Mouse (Mus musculus) olfactory bulb, adult 2 months (tissue): ENCODE measurements around the gene Nup160. TPM values are rescaled to one million over a fixed set of nuclear protein-coding genes. Genes with fewer than 3 reads are reported as not detected.

Experiments used
- H3K27ac ChIP-seq: fragments of 200-500 bp; 2 replicates; pipeline ENCODE4 v1.5.1; 2012; ENCODE audit warnings: low read depth, low read length; ENCODE audit not compliant: insufficient read depth
- H3K4me1 ChIP-seq: fragments of 200-500 bp; 2 replicates; pipeline ENCODE4 v1.6.1; 2012; ENCODE audit warnings: low read length; ENCODE audit not compliant: control insufficient read depth, insufficient read depth
- H3K4me3 ChIP-seq: fragments of 200-500 bp; 2 replicates; pipeline ENCODE4 v1.5.1; 2012; ENCODE audit warnings: mild to moderate bottlenecking, low read depth, low read length, moderate library complexity; ENCODE audit not compliant: insufficient read depth
- CTCF ChIP-seq: fragments of 200-500 bp; IDR thresholded peaks from 2 replicates; pipeline ENCODE4 v1.5.1; 2012; ENCODE audit warnings: low read depth, mild to moderate bottlenecking, low read length, moderate library complexity; ENCODE audit not compliant: insufficient read depth
- POLR2A ChIP-seq: fragments of 200-500 bp; IDR thresholded peaks from 2 replicates; pipeline ENCODE4 v1.6.1; 2012; ENCODE audit warnings: mild to moderate bottlenecking, low read depth, low read length, moderate library complexity; ENCODE audit not compliant: insufficient read depth
- WGBS: fragments of 180-500 bp; shearing (Covaris S2); methylation state at CpG from one replicate; pipeline ENCODE4 v1.1.7; 2018; 5-methylcytosine and 5-hydroxymethylcytosine counted together
- polyA plus RNA-seq: library from polyadenylated mRNA; stranded (reverse); fragments of >200 nt; gene quantifications from 2 replicates; pipeline ENCODE4 v1.2.4, GENCODE M21; 2012; ENCODE audit warnings: low replicate concordance; ENCODE audit not compliant: missing spikeins, insufficient read depth, insufficient read length

The Nup160 gene
- polyA plus RNA-seq, 1 experiment, result not detected

DNA sequence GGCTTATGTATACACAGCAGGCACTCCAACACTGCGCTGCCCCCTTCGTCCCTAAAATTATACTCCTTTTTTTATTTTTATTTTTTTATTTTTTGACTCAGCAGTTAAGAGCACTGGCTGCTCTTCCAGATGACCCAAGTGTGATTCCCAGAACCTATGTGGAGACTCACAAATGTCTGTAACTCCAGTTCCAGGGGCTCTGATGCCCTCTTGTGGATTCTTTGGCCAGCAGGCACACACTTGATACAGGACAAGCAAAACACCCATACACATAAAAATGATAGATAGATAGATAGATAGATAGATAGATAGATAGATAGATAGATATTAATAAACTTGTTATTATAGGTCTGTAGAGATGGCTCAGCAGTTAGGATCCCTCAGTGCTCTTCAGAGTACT, 2.5 kb upstream of the Nup160 start:
- 98% methylated on average over 2 of the region's 2 CpGs for WGBS
- no peak overlapping the region for H3K4me3 ChIP-seq
- no peaks in the 10 kb centered on the region for H3K4me1 ChIP-seq
- TF ChIP-seq POLR2A, result no peak
- TF ChIP-seq CTCF, result no peak
- H3K27ac ChIP-seq, result no peak overlapping the region

DNA sequence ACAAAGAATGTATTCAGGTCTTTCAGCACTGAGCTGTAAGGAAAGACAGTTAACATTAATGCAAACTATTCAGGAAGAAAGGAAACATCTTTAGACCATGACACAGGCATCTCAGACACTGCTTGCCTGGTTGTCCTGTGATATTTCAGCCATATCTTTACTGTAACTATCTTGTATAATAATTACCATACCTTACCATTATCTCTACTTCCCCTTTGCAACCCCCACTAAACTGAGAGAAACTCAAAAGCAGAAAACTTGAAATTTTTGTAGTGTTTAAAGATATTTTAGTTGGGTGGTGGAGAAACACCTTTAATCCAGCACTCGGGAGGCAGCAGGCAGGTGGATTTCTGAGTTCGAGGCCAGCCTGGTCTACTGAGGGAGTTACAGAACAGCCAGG, 1.5 kb upstream of the Nup160 start:
- Histone ChIP-seq H3K27ac (no peak overlapping the region), H3K4me3 (no peak overlapping the region), H3K4me1 (no peaks in the 10 kb centered on the region)
- 94% methylated on average over 2 of the region's 2 CpGs for WGBS
- TF ChIP-seq CTCF (no peak), POLR2A (no peak)

DNA sequence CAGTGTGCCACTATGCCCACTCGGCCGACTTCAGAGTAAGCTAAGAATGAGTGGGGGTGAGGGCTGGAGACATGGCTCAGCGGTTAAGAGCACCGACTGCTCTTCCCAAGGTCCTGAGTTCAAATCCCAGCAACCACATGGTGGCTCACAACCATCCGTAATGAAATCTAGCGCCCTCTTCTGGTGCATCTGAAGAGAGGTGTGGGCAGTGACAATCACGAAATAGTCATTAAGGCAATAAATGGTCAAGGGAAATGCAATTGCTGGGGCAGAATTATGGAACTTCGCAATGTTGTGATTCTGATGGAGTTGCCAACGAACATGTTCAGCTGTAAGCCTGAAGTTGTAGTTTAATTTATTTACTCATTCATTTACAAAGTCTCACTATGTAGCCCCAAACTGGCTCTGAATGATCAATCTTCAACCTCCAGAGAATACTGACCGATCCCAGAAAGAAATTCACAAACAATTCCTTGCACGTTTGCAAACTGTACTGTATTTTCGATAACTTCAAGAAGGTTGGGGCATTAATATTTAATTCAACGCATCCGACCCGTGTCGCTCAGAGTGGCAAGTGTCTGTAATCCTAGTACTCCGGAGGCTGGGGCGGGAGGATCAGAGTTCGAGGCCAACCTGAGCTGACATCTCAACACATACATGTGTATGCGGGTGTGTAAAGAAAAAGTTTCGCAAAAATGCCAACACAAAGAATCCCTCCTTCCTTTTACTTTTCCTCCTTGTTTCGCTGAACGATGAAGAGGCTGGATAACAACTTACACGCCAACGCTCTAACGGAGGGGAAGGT, 1.4 kb downstream of the Nup160 start:
- 31% methylated on average over 26 of the region's 26 CpGs for WGBS
- no peak for TF ChIP-seq POLR2A
- no peak for TF ChIP-seq CTCF

DNA sequence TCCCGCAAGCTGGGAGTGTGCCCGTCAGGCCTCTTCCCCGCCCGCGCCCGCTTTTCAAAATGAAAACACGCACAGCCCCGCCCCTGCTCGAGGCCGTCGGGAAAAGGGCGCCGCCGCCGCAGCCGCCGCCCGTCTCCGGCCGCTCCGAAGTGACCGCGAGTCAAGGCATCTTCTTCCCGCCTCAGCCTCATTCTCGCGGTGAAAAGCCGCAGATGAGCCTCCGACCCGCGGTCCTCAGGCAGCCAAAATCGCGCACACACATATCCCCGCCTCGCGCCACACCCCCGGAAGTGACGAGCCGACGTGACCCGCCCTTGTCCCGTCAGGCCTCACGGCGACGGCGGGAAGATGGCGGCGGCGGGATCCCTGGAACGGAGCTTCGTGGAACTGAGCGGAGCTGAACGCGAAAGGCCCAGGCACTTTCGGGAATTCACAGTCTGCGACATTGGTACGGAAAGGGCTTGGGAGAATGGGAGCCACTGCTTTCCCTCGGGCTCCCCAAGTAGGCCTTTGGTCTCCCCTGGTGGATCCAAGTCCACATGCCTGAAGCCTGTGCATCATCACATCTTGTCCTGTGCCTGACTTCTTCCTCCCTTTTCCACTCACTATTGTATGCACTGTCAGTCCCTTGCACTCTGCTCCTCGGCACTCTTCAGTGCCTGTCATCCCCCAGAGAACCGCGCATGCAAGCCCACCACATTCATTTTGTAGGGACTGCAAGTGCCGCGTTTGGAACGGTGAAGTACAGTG, 2.2 kb downstream of the Nup160 start:
- Histone ChIP-seq H3K27ac (peak overlapping the region; percentile 72; the same call in 1 of the 2 replicates), H3K4me1 (no peaks in the 10 kb centered on the region), H3K4me3 (peak overlapping the region; percentile 82)
- peak; percentile 16; the same call in 1 of the 2 replicates for TF ChIP-seq CTCF
- TF ChIP-seq POLR2A, result peak; percentile 82
- WGBS, result under 1% methylated on average over 63 of the region's 63 CpGs

More for the DNA sequence above, 1.4 kb downstream of the Nup160 start:
- Histone ChIP-seq H3K27ac (peak overlapping the region; percentile 72; the same call in 1 of the 2 replicates), H3K4me3 (peak overlapping the region; percentile 82), H3K4me1 (no peaks in the 10 kb centered on the region)

DNA sequence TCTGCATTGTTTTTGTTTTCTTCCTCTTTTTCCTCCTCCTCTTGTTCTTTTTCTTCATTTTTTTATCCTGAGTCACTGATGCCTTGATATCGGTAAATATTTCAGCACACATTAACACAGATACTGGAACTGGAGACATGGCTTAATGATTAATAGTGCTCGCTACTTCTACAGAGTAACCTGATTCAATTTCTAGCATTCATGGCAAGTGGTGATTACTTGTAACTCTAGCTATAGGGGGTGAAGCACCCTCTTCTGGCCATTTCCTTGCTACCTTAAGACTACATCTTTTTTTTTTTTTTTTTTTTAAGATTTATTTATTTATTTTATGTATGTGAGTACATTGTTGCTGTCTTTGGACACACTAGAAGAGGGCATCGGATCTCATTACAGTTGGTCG, 23.9 kb downstream of the Nup160 start:
- WGBS, result 91% methylated on average over 4 of the region's 4 CpGs
- H3K4me3 ChIP-seq, result no peak overlapping the region
- no peak overlapping the region for H3K27ac ChIP-seq
- H3K4me1 ChIP-seq, result no peaks in the 10 kb centered on the region
- TF ChIP-seq POLR2A, result no peak

DNA sequence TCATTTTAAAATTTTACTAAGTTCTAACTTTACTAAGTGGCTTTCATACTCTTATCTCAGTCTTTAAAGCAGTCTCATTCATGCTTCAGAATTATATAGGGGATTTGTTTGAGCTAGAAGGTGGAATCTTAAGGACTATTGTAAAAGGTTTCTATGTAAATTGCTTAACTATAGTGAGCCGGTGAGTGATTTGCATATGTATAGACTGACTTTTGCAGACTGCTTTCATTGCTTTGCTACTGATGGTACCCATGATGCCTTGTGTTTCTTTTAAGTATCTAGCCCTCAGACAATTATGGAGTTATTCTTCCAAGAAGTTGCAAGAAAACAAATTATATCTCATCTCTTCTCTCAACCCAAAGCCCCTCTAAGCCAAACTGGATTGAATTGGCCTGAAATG, 31.5 kb downstream of the Nup160 start:
- H3K4me3 ChIP-seq, result no peak overlapping the region
- WGBS, result 22% methylated on average over 1 of the region's 1 CpGs
- no peaks in the 10 kb centered on the region for H3K4me1 ChIP-seq
- no peak for TF ChIP-seq POLR2A
- TF ChIP-seq CTCF, result no peak
- no peak overlapping the region for H3K27ac ChIP-seq

DNA sequence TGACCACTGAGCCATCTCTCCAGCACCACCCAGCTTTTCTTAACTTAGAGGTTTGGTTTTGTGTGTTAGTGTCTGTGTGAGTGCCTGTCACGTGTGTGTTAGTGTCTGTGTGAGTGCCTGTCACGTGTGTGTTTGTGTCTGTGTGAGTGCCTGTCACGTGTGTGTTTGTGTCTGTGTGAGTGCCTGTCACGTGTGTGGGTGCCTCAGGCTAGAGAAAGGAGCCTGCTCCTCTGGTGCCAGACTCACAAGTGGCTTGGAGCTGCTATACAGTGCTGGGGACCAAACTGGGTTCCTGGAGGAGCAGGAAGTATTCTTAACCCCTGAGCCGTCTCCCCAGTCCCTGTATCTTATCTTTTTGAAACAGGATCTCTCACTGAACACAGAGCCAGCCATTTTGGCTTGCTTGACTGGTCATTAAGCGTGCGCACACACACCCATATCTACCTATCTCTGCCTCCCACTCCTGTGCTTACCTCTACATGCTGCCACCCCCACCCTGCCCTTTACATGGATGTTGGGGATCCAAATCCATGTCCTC, 38.6 kb downstream of the Nup160 start:
- TF ChIP-seq POLR2A, result no peak
- TF ChIP-seq CTCF, result no peak
- WGBS, result 94% methylated on average over 7 of the region's 7 CpGs
- no peak overlapping the region for H3K27ac ChIP-seq
- H3K4me1 ChIP-seq, result no peaks in the 10 kb centered on the region
- H3K4me3 ChIP-seq, result no peak overlapping the region

DNA sequence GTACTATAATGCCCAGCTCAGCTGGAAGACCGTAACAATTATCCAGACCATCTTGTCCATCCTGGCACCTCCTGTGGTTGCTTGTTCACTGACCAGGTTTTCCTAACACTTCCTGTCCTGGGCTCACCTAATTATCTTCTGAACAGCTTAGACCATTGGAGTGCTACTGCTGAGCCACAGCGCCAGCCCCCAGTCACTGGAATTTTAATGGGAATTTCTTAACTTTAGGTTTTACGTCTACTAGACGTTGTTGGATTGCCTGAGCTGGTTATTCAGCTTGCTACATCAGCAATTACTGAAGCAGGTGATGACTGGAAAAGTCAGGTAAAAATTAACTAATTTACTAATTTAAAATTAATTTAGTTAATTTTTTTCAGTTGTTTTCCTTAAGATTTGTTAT, 40.4 kb downstream of the Nup160 start:
- no peak overlapping the region for H3K4me3 ChIP-seq
- TF ChIP-seq CTCF (no peak), POLR2A (no peak)
- H3K27ac ChIP-seq, result no peak overlapping the region
- H3K4me1 ChIP-seq, result no peaks in the 10 kb centered on the region
- WGBS, result 84% methylated on average over 4 of the region's 4 CpGs

DNA sequence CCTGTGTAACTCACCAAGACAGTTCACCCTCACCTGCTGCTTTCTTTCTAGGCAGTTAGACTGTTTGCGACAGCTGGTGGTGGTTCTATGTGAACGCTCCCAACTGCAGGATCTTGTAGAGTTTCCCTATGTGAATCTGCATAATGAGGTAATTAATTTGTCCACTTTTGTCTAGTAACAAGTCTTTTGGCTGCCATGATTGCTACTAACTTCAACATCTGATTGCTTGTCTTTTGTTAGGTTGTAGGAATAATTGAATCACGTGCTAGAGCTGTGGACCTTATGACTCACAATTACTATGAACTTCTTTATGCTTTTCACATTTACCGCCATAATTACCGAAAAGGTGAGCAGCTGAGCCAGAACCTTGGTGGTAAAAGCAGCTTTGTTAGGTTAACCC, 40.9 kb downstream of the Nup160 start:
- TF ChIP-seq POLR2A, result no peak
- TF ChIP-seq CTCF, result no peak
- 27% methylated on average over 5 of the region's 5 CpGs for WGBS
- Histone ChIP-seq H3K4me1 (no peaks in the 10 kb centered on the region), H3K27ac (no peak overlapping the region), H3K4me3 (no peak overlapping the region)
